Mouse (Mus musculus) granulocyte monocyte progenitor cell, adult 5-6 weeks (primary cell): Measurements from ENCODE around the gene Olfr911-ps1. TPM values are rescaled to one million over a fixed set of nuclear protein-coding genes. Genes with fewer than 3 reads are reported as not detected.

Source experiments
- ATAC-seq: replicated peaks from 2 replicates; pipeline ENCODE4 v1.8.0; 2016; ENCODE audit warnings: mild to moderate bottlenecking, moderate TSS enrichment, inconsistent platforms; ENCODE audit not compliant: poor library complexity, severe bottlenecking
- total RNA-seq, 2 experiments: library from RNA; stranded (forward) in 1 of 2; stranded (reverse) in 1 of 2; fragments of 200-712, 200-1000 nt in 1 of 2; fragments of >200 nt in 1 of 2; fragmentation: Nextera tagmentation in 1 of 2; gene quantifications; 2 replicates each; pipeline ENCODE4 v1.2.3; 2014 to 2017

Gene Olfr911-ps1
- total RNA-seq (2014; fragmentation: Nextera tagmentation), result not detected in 2 replicates
- not detected in 2 replicates for total RNA-seq (2017)

- no peak for ATAC-seq
These were observed at the start of gene Olfr911-ps1 for GRCm38 (mm10) chr9:38521280-38521679. Olfr911-ps1 (plus strand) TSS chr9:38521580.

GRCm38 (mm10) chr9:38486785-38487184 lies 34.6 kb upstream of the Olfr911-ps1 start, which contains the start of gene Olfr906:
Olfr906 (plus strand) TSS chr9:38487085.
- no peak for ATAC-seq

GRCm38 (mm10) chr9:38495501-38495900 lies 25.9 kb upstream of the Olfr911-ps1 start, which contains the start of gene Olfr907:
Olfr907 (plus strand) TSS chr9:38495801.
- no peak for ATAC-seq

GRCm38 (mm10) chr9:38512353-38512752 lies 9.0 kb upstream of the Olfr911-ps1 start:
- no peak for ATAC-seq

GRCm38 (mm10) chr9:38537549-38537948 lies 16.2 kb downstream of the Olfr911-ps1 start, which contains the start of gene Olfr910:
Olfr910 (plus strand) TSS chr9:38537849.
- no peak for ATAC-seq

Other genes with a start within 250 kb of the Olfr911-ps1 start
- not detected in 2 replicates for gene Olfr896-ps1, start 230.5 kb upstream of the Olfr911-ps1 start, total RNA-seq (2014; fragmentation: Nextera tagmentation)
- gene Olfr896-ps1, start 230.5 kb upstream of the Olfr911-ps1 start, total RNA-seq (2017), result not detected in 2 replicates
- gene Olfr25, start 192.5 kb upstream of the Olfr911-ps1 start, total RNA-seq (2014; fragmentation: Nextera tagmentation), result not detected in 2 replicates
- gene Olfr25, start 192.5 kb upstream of the Olfr911-ps1 start, total RNA-seq (2017), result not detected in 2 replicates
- gene Olfr898, start 173.2 kb upstream of the Olfr911-ps1 start, total RNA-seq (2014; fragmentation: Nextera tagmentation), result not detected in 2 replicates
- gene Olfr898, start 173.2 kb upstream of the Olfr911-ps1 start, total RNA-seq (2017), result not detected in 2 replicates
- not detected in 2 replicates for gene Olfr250, start 154.7 kb upstream of the Olfr911-ps1 start, total RNA-seq (2014; fragmentation: Nextera tagmentation)
- not detected in 2 replicates for gene Olfr250, start 154.7 kb upstream of the Olfr911-ps1 start, total RNA-seq (2017)
- gene Olfr251, start 144.5 kb upstream of the Olfr911-ps1 start, total RNA-seq (2014; fragmentation: Nextera tagmentation), result not detected in 2 replicates
- not detected in 2 replicates for gene Olfr251, start 144.5 kb upstream of the Olfr911-ps1 start, total RNA-seq (2017)
- gene Olfr147, start 119.9 kb upstream of the Olfr911-ps1 start, total RNA-seq (2014; fragmentation: Nextera tagmentation), result not detected in 2 replicates
- not detected in 2 replicates for gene Olfr147, start 119.9 kb upstream of the Olfr911-ps1 start, total RNA-seq (2017)
- gene Olfr901, start 92.1 kb upstream of the Olfr911-ps1 start, total RNA-seq (2014; fragmentation: Nextera tagmentation), result not detected in 2 replicates
- not detected in 2 replicates for gene Olfr901, start 92.1 kb upstream of the Olfr911-ps1 start, total RNA-seq (2017)
- gene Olfr902, start 73.9 kb upstream of the Olfr911-ps1 start, total RNA-seq (2014; fragmentation: Nextera tagmentation), result not detected in 2 replicates
- not detected in 2 replicates for gene Olfr902, start 73.9 kb upstream of the Olfr911-ps1 start, total RNA-seq (2017)
- gene Olfr904, start 58.4 kb upstream of the Olfr911-ps1 start, total RNA-seq (2014; fragmentation: Nextera tagmentation), result not detected in 2 replicates
- not detected in 2 replicates for gene Olfr904, start 58.4 kb upstream of the Olfr911-ps1 start, total RNA-seq (2017)
- gene Olfr905, start 50.5 kb upstream of the Olfr911-ps1 start, total RNA-seq (2014; fragmentation: Nextera tagmentation), result not detected in 2 replicates
- not detected in 2 replicates for gene Olfr905, start 50.5 kb upstream of the Olfr911-ps1 start, total RNA-seq (2017)
- gene Olfr906, start 34.5 kb upstream of the Olfr911-ps1 start, total RNA-seq (2014; fragmentation: Nextera tagmentation), result not detected in 2 replicates
- gene Olfr906, start 34.5 kb upstream of the Olfr911-ps1 start, total RNA-seq (2017), result not detected in 2 replicates
- not detected in 2 replicates for gene Olfr907, start 25.8 kb upstream of the Olfr911-ps1 start, total RNA-seq (2014; fragmentation: Nextera tagmentation)
- not detected in 2 replicates for gene Olfr907, start 25.8 kb upstream of the Olfr911-ps1 start, total RNA-seq (2017)
- not detected in 2 replicates for gene Olfr910, start 16.3 kb downstream of the Olfr911-ps1 start, total RNA-seq (2014; fragmentation: Nextera tagmentation)
- gene Olfr910, start 16.3 kb downstream of the Olfr911-ps1 start, total RNA-seq (2017), result not detected in 2 replicates
- not detected in 2 replicates for gene Olfr912, start 58.6 kb downstream of the Olfr911-ps1 start, total RNA-seq (2014; fragmentation: Nextera tagmentation)
- gene Olfr912, start 58.6 kb downstream of the Olfr911-ps1 start, total RNA-seq (2017), result not detected in 2 replicates
- not detected in 2 replicates for gene Olfr913, start 71.2 kb downstream of the Olfr911-ps1 start, total RNA-seq (2014; fragmentation: Nextera tagmentation)
- not detected in 2 replicates for gene Olfr913, start 71.2 kb downstream of the Olfr911-ps1 start, total RNA-seq (2017)
- gene Olfr914, start 83.5 kb downstream of the Olfr911-ps1 start, total RNA-seq (2014; fragmentation: Nextera tagmentation), result not detected in 2 replicates
- gene Olfr914, start 83.5 kb downstream of the Olfr911-ps1 start, total RNA-seq (2017), result not detected in 2 replicates
- gene Olfr916, start 138.3 kb downstream of the Olfr911-ps1 start, total RNA-seq (2014; fragmentation: Nextera tagmentation), result not detected in 2 replicates
- gene Olfr916, start 138.3 kb downstream of the Olfr911-ps1 start, total RNA-seq (2017), result not detected in 2 replicates
- not detected in 2 replicates for gene Olfr917, start 144.3 kb downstream of the Olfr911-ps1 start, total RNA-seq (2014; fragmentation: Nextera tagmentation)
- not detected in 2 replicates for gene Olfr917, start 144.3 kb downstream of the Olfr911-ps1 start, total RNA-seq (2017)
- not detected in 2 replicates for gene Olfr918, start 153.0 kb downstream of the Olfr911-ps1 start, total RNA-seq (2014; fragmentation: Nextera tagmentation)
- not detected in 2 replicates for gene Olfr918, start 153.0 kb downstream of the Olfr911-ps1 start, total RNA-seq (2017)
- gene Olfr919, start 182.1 kb downstream of the Olfr911-ps1 start, total RNA-seq (2014; fragmentation: Nextera tagmentation), result not detected in 2 replicates
- not detected in 2 replicates for gene Olfr919, start 182.1 kb downstream of the Olfr911-ps1 start, total RNA-seq (2017)
- 23.6 and 28.5 TPM in 2 replicates for gene Vwa5a, start 196.7 kb downstream of the Olfr911-ps1 start, total RNA-seq (2014; fragmentation: Nextera tagmentation)
- gene Vwa5a, start 196.7 kb downstream of the Olfr911-ps1 start, total RNA-seq (2017), result 35.2 and 37.1 TPM in 2 replicates
- gene Olfr920, start 230.7 kb downstream of the Olfr911-ps1 start, total RNA-seq (2014; fragmentation: Nextera tagmentation), result not detected in 2 replicates
- 0.15 and 0.17 TPM in 2 replicates for gene Olfr920, start 230.7 kb downstream of the Olfr911-ps1 start, total RNA-seq (2017)